Mouse (Mus musculus) neural tube, embryonic 14.5 days (tissue): ENCODE data around the gene Strn4. TPM values are rescaled to one million over a fixed set of nuclear protein-coding genes. Genes with fewer than 3 reads are reported as not detected.

Experiments used
- ATAC-seq: fragments of 200-750 bp; cut with Nextera tagmentation; 2 replicates; pipeline ENCODE4 v1.8.0; 2017; ENCODE audit warnings: low read depth, mild to moderate bottlenecking, moderate TSS enrichment, moderate library complexity
- H3K27ac ChIP-seq: fragments of 300-500 bp; sonication (generic); 2 replicates; pipeline ENCODE4 v1.5.1; 2014; ENCODE audit warnings: low read depth, mild to moderate bottlenecking, control low read depth, low read length, moderate library complexity, mixed read lengths
- H3K27me3 ChIP-seq: fragments of 300-500 bp; sonication (generic); 2 replicates; pipeline ENCODE4 v1.6.1; 2014; ENCODE audit warnings: low read length; ENCODE audit not compliant: control insufficient read depth, insufficient read depth
- H3K36me3 ChIP-seq: fragments of 300-500 bp; sonication (generic); 2 replicates; pipeline ENCODE4 v1.6.1; 2014; ENCODE audit warnings: low read length, mixed read lengths; ENCODE audit not compliant: control insufficient read depth, insufficient read depth
- H3K4me1 ChIP-seq: fragments of 300-500 bp; sonication (generic); 2 replicates; pipeline ENCODE4 v1.6.1; 2014; ENCODE audit warnings: low read length; ENCODE audit not compliant: control insufficient read depth, insufficient read depth
- H3K4me2 ChIP-seq: fragments of 300-500 bp; sonication (generic); 2 replicates; pipeline ENCODE4 v1.6.1; 2014; ENCODE audit warnings: mild to moderate bottlenecking, low read depth, low read length, control low read depth
- H3K4me3 ChIP-seq: fragments of 300-500 bp; sonication (generic); 2 replicates; pipeline ENCODE4 v1.5.1; 2014; ENCODE audit warnings: low read depth, low read length, control low read depth, mixed read lengths
- H3K9ac ChIP-seq: fragments of 300-500 bp; sonication (generic); replicated peaks from 2 replicates; pipeline ENCODE4 v1.6.1; 2014; ENCODE audit warnings: low read depth, mild to moderate bottlenecking, control low read depth, low read length, mixed read lengths
- H3K9me3 ChIP-seq: fragments of 300-500 bp; sonication (generic); 2 replicates; pipeline ENCODE4 v1.6.1; 2016; ENCODE audit warnings: low read length; ENCODE audit not compliant: control insufficient read depth
- WGBS: fragments of 180-500 bp; shearing (Covaris S2); extraction: QIAGEN DNeasy Blood & Tissue Kit; methylation state at CpG from one replicate; pipeline ENCODE4 v1.1.7; 2014; 5-methylcytosine and 5-hydroxymethylcytosine counted together
- polyA plus RNA-seq: library from polyadenylated mRNA; unstranded; fragments of >200 nt; fragmentation: Nextera tagmentation; extraction: Ambion mirVana; gene quantifications from 2 replicates; pipeline ENCODE4 v1.2.1, GENCODE M21; 2014

Gene Strn4
- polyA plus RNA-seq = 191 and 199 TPM in 2 replicates

DNA sequence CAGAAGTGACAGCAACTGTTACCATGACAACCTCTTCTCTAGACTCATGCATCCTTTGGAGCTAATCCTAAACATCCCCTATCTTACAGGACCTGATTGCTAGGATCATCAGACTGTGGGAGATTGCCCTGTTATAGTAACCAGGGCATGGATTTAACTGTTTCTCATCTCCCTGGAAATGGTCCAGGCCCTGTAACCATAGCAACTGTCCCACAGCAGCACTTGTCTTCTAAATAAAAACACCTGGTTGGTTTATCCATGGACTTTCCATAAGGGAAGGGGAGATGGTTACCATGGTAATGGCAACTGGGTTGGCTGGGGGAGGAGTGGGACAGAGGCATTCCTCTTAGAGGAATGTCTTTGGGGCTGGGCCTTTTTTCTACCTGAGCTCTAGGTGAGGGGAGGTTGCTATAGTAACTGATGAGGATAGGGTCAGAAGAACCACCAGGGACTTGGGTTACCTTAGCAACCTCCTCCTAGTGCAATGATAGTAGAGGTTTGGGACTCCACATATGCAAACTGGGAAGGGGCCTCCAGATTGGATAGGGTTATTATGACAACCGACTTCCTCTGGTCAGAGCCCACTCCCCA is at the start of gene Strn4:
TSS of gene Strn4 (plus strand) at position 539 of the 591 bp plus-strand sequence.
- no peaks in the 10 kb centered on the region for H3K36me3 ChIP-seq
- no peaks in the 10 kb centered on the region for H3K9me3 ChIP-seq
- H3K27ac ChIP-seq = peak within 1 kb of the TSS; percentile 100
- H3K4me2 ChIP-seq = peak within 1 kb of the TSS; percentile 97
- H3K4me1 ChIP-seq = peaks cover 60% of the 10 kb centered on the region
- peak; percentile 80 for ATAC-seq
- WGBS = 4% methylated on average over 1 of the region's 1 CpGs
- peak within 1 kb of the TSS; percentile 98 for H3K4me3 ChIP-seq
- peak within 1 kb of the TSS; percentile 100 for H3K9ac ChIP-seq
- no peaks in the 10 kb centered on the region for H3K27me3 ChIP-seq

DNA sequence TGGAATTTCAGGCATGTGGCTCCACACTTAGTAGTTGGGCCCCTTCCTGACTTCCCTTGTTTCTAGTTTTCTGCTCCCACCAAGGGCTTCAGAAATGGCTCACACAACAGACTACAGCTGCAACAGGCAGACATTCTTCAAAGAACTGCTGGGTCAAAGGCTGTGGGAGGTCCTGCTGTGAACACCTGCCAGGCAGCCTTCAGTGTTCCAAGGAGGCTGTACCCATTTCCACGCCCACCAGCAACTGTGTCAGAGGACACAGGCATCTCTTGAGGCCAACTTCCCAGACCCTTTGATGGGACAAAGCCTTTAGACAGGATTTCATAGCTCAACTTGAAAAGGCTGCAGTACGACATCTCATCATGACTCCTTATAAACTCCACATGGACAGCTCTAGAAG is 49.2 kb upstream of the Strn4 start:
- no peak for ATAC-seq
- Histone ChIP-seq H3K36me3 (no peaks in the 10 kb centered on the region), H3K9ac (no peak overlapping the region), H3K27ac (no peak overlapping the region), H3K4me1 (no peaks in the 10 kb centered on the region), H3K27me3 (no peaks in the 10 kb centered on the region), H3K4me2 (no peak overlapping the region), H3K9me3 (no peaks in the 10 kb centered on the region), H3K4me3 (no peak overlapping the region)
- 26% methylated on average over 2 of the region's 2 CpGs for WGBS

DNA sequence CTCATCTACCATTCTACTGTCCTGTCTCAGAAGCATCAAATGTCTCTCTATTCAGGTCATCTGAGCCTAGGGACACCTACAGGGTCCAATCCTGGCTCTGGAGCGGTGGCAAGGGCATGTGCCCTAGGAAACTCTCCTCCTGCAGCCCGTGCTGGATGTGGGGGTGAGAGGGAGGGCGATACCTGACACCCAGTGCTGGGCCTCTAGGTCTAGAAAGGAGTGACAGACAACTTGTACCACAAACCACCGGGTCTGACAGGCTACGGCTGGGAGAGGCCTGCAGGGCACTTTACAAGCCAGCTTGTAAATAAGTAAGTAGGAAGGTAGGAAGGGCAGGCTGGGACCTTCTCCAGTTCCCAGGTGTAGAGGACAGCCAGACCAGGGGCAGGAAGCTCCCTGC is 39.8 kb upstream of the Strn4 start:
- no peak for ATAC-seq
- WGBS = 58% methylated on average over 5 of the region's 5 CpGs
- Histone ChIP-seq H3K36me3 (no peaks in the 10 kb centered on the region), H3K4me2 (no peak overlapping the region), H3K4me3 (no peak overlapping the region), H3K9ac (no peak overlapping the region), H3K27me3 (no peaks in the 10 kb centered on the region), H3K4me1 (no peaks in the 10 kb centered on the region), H3K9me3 (no peaks in the 10 kb centered on the region), H3K27ac (no peak overlapping the region)

DNA sequence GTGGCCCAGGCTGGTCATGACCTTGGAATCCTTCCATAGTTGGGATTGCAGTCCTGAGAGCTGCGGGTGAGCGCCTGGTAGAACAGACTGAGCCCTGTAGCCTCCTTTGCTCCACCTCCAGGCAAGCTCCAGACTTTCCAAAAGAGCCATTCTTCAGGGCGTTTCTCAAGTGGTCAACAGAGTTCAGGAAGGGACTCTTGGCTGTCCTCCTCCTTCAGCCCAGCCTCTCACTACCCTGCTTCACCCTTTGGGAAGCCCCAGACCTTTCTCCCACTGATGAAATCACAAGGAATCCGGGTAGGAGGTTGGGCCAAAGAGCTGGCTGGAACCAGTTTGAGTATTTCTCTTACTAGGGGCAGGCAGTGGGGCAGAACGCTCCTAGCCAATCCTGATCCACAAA is 35.6 kb upstream of the Strn4 start:
- no peak overlapping the region for H3K4me3 ChIP-seq
- H3K36me3 ChIP-seq = no peaks in the 10 kb centered on the region
- ATAC-seq = no peak
- H3K27ac ChIP-seq = no peak overlapping the region
- 84% methylated on average over 5 of the region's 5 CpGs for WGBS
- no peak overlapping the region for H3K9ac ChIP-seq
- H3K27me3 ChIP-seq = no peaks in the 10 kb centered on the region
- H3K4me2 ChIP-seq = no peak overlapping the region
- H3K4me1 ChIP-seq = peaks cover 8% of the 10 kb centered on the region; the same call in 1 of the 2 replicates
- H3K9me3 ChIP-seq = no peaks in the 10 kb centered on the region

DNA sequence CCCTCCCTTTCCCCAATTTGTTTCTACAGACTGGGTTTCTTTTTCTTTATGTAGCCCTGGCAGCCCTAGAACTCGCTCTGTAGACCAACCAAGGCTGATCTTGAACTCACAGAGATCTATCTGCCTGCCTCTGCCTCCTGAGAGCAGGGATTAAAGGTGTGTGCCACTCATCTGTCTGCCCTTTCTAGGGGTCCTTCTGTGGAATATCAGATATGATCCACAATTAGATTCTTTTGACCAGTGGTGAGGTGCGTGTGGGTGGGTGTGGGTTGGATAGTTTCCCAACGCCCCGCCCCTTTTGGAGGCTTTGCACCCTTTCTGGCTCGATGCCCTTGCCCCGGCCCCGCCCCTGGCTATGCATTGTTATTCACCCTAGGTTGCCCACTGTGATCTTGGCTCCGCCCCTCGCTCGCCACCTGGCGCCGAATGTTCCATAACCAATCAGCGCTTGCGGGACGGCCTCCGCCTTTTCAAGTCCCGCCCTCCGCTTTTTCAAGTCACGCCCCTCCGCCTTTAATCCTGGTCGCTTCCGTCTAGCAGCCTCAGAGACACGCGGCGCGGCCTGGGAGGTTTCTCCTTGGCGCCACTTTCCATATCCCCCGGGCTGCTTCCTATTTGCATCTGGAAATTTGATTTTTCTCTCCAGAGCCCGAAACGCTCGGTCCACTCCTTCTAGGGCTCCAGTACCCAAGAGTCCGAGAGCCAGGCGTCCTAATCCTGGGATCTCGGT is 34.7 kb upstream of the Strn4 start, which contains the start of gene Slc1a5:
TSS of gene Slc1a5 (plus strand) at position 516 of the 730 bp plus-strand sequence.
- no peaks in the 10 kb centered on the region for H3K9me3 ChIP-seq
- ATAC-seq = peak; percentile 72
- peak within 1 kb of the TSS; percentile 37 for H3K9ac ChIP-seq
- H3K27ac ChIP-seq = no peak within 1 kb of the TSS
- peaks cover 8% of the 10 kb centered on the region; the same call in 1 of the 2 replicates for H3K4me1 ChIP-seq
- H3K36me3 ChIP-seq = no peaks in the 10 kb centered on the region
- H3K27me3 ChIP-seq = no peaks in the 10 kb centered on the region
- H3K4me2 ChIP-seq = peak within 1 kb of the TSS; percentile 88
- peak within 1 kb of the TSS; percentile 33 for H3K4me3 ChIP-seq
- WGBS = 4% methylated on average over 34 of the region's 34 CpGs

DNA sequence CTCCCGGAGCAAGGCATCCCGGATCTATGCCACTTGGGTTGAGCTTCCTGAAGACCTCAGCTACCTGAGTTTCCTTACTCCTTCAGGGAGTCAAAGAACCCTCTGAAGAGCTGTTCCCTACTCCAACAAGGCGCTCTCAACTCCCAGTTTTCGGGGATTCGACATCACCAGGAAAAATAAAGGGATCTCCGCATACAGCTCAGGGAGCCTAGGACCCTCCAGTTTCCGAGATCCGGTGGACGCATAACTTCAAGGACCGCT is 34.2 kb upstream of the Strn4 start:
- ATAC-seq = peak; percentile 15; the same call in 1 of the 2 replicates
- WGBS = under 1% methylated on average over 10 of the region's 10 CpGs
- peak overlapping the region; percentile 88 for H3K4me2 ChIP-seq

DNA sequence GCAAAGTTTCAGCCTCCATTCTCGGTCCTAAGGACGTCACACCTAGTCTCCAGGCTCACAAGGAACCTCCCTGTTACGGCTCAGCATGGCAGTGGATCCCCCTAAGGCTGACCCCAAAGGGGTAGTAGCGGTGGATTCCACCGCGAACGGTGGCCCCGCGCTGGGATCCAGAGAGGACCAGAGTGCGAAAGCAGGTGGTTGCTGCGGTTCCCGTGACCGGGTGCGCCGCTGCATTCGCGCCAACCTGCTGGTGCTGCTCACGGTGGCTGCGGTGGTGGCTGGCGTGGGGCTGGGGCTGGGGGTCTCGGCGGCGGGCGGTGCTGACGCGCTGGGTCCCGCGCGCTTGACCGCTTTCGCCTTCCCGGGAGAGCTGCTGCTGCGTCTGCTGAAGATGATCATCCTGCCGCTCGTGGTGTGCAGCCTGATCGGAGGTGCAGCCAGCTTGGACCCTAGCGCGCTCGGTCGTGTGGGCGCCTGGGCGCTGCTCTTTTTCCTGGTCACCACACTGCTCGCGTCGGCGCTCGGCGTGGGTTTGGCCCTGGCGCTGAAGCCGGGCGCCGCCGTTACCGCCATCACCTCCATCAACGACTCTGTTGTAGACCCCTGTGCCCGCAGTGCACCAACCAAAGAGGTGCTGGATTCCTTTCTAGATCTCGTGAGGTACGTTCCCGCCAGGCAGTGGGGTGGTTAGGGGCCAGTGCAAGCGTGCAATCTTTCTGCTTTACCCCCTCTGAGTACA is 33.7 kb upstream of the Strn4 start:
- Histone ChIP-seq H3K4me2 (peak overlapping the region; percentile 88), H3K4me1 (peaks cover 8% of the 10 kb centered on the region; the same call in 1 of the 2 replicates), H3K4me3 (peak overlapping the region; percentile 33), H3K9me3 (no peaks in the 10 kb centered on the region), H3K36me3 (no peaks in the 10 kb centered on the region), H3K9ac (peak overlapping the region; percentile 37), H3K27ac (no peak overlapping the region), H3K27me3 (no peaks in the 10 kb centered on the region)
- peak; percentile 52 for ATAC-seq
- under 1% methylated on average over 60 of the region's 60 CpGs for WGBS

More for the DNA sequence above, 34.2 kb upstream of the Strn4 start:
- Histone ChIP-seq H3K9ac (peak overlapping the region; percentile 37), H3K27me3 (no peaks in the 10 kb centered on the region), H3K4me1 (peaks cover 8% of the 10 kb centered on the region; the same call in 1 of the 2 replicates), H3K4me3 (peak overlapping the region; percentile 33), H3K9me3 (no peaks in the 10 kb centered on the region), H3K27ac (no peak overlapping the region), H3K36me3 (no peaks in the 10 kb centered on the region)

DNA sequence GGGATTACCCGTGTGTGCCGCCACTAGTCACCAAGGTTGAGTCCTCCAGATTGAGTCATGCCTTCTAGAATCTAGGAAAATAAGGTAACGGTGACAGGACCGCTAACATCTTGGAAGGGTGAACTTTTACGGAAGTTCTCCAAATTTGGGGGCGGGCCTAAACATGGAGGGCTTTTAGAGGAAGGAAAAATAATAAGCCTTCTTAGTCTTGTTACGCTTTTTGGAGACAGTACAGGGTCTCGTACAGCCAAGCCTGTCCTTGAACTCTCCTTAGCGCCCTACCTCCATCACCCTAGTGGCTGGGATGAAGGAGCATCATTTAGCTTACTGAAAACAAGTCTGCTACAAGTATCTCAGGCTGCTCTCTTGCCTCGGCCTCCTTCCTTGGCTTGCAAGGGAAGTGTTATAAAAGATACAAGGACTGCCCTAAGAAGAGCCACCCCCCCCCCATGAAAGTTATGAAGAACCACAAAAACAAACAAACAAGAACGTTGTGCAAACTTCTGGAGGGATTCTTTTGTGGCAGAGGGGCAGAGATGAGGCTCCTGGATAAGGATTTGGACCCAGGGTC is 33.0 kb upstream of the Strn4 start:
- ATAC-seq = no peak
- 5% methylated on average over 11 of the region's 11 CpGs for WGBS
- Histone ChIP-seq H3K4me3 (peak overlapping the region; percentile 33), H3K4me2 (peak overlapping the region; percentile 88), H3K27ac (no peak overlapping the region), H3K9ac (no peak overlapping the region), H3K27me3 (no peaks in the 10 kb centered on the region), H3K9me3 (no peaks in the 10 kb centered on the region), H3K36me3 (no peaks in the 10 kb centered on the region), H3K4me1 (peaks cover 8% of the 10 kb centered on the region; the same call in 1 of the 2 replicates)
